Mouse (Mus musculus) c-Kit-positive CD71-negative TER-119-negative erythroid progenitor cells, embryonic 14.5 days (primary cell): ENCODE data around the gene Atf3.

ENCODE experiments used
- DNase-seq: peaks from one replicate; pipeline ENCODE4 v3.0.0-alpha.2; 2013; ENCODE audit warnings: low read depth

Atf3 gene

DNA sequence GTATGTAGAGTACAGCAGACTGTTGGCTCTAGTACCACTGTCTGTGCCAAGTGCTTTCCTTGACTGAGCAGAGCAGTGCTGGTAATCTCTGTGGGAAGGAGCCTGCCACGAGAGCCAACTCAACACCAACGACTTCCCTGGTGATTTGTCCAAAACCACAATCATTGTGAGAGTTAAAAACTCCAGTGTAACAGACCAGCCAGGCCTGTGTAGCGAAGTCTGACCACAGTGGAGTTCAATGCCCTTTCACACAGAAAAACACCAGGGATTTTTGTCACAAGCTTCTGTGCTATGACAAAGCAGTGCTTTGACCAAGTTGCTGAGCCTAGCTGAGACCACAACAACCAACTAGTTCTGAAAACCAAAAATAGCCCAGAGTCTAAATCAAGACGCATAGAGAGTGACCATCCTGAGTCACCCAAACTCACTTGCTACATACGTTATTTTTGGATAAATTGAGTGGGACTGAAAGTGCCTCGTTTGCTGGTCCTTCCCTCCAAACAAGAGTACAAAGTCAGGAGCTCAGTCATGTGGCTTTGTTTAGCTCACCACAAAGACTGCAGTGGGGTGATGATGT lies 12.6 kb upstream of the Atf3 start:
- no peak for DNase-seq

DNA sequence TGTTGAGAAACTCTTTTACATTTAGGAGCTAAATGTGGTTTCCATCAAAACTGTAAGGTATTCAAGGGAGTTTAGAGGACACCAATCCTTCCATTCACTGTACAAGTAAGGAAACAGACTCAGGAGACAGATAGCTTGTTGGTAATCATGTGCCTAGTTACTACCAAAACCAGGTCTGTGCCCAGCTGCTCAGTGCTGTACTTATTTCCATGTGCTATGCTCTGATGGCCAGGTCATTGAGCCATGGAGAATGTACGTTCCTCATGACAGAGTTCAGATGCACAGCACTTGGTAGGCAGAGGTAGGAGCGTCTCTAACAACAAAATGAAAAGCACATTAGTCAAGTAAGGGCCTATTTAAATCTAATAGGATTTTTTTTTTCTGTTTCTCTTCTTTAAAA lies 8.7 kb upstream of the Atf3 start:
- DNase-seq: no peak

DNA sequence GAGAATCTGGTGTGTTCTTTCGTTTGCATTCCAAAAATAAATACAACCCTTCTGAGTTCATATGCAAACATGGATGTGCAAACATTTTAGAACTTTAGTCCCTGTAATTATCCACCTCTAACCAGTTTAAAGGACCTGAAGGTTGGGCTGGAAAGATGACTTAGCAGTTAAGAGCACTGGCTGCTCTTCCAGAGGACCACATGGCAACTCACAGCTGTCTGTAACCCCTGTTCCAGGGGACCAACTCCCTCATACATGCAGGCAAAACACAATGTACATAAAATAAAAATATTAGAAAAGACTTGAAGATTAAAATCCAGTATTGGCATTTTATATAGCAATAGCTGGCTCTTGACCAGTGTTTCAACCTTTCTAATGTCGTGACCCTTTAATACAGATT lies 7.9 kb upstream of the Atf3 start:
- DNase-seq: no peak

DNA sequence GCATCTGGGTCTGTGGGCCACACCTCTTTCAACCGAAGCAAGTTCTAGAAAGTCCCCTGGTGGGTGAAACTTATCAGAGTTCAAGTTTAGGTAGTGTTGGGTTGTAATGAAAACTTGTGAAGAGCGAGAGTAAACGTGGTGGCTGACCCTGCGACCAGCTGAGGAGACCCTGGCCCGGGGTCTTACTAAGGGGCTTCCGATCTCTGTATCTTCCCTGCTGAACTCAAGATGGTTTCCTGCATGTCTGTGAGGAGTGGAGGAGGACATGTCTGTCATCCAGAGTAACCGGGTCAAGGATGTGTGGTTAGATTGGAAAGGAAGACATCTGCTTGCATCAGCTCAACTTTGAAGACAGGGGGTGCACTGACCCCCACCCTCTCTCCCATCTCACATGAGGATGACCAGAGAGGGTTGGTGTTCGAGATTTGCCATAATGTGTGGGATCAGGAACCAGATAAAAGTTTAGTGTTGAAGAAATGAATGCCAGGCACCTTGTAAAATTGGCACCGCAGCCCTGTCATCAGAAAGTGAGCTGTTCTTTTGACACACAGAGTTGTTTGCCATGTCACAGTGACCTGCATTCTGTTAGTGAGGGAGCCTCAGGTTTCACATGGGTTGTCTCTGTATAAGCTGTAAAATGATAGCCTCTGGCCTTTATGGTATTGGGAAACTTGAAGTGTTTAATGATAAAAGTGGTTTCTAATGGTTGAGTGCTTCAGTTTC lies 7.3 kb upstream of the Atf3 start:
- DNase-seq: no peak

DNA sequence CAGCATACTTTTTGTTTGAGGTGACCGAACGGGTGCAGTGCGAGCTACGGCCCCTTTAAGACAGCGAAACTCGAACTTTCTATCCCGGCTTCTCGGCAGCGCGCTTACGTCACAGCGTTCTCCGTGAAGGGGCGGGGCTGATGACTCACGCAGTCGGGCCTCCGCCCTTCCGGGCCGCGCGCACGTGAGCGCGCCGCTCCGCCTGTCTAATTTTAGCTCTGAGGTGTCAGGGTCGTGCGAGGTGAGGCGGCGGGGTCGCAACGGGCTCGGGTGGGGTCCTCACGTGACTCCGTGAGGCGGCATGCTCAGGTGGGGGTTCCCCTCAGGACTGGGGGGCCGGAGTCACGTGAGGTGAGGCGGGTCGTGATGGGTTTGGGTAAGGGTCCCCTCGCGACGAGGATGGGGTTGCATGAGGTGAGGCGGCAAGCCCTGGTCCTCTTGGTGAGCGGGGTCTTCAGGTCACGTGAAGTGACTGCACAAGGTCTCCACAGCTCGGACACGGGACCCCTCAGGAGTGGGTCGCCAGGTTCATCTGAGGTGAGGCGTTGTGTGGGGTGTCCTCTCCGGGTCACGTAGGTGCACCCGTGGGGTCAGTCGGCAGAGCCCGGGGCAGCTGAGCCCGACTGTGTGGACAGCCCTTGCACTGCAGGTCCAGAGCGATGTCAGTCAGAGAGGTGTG lies 6.6 kb upstream of the Atf3 start:
- peak; percentile 92 for DNase-seq

DNA sequence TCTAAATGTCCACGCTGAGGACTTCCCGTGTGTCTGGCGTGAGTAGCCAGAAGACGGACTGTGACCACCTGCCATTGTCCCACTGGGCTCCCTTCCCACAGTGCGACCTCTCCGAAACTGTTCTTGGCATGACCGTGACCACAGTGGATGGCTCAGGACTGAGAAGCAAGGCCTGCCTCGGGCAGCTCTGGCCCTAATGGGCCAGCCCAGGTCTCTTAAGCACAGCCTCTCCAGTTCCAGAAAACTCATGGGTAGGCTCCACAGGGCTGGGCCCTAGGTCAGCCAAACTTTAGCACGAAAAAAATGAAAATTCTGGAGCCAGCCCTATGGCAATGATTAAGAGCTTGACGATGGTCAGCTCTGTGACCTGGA lies 6.1 kb upstream of the Atf3 start:
- DNase-seq: no peak

DNA sequence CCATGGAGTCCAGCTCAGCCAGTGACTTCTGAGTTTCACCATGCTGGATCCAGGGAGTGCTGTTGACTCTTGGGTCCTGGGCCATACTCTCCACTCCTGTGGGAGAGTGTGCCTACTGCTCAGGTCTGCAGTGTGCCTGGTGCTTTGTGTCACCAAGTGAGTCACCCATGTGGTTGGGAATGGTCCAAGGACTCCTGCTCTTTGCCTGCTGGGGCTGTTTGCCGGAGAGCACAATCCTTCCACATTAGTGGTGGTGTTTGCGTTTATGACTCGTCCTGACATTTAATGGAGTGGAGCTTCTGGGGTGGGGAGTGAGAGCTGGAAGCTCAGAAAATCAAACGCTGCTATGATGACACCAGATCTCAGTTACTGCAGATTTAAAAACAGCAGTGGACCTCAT lies 4.2 kb upstream of the Atf3 start:
- DNase-seq: no peak

DNA sequence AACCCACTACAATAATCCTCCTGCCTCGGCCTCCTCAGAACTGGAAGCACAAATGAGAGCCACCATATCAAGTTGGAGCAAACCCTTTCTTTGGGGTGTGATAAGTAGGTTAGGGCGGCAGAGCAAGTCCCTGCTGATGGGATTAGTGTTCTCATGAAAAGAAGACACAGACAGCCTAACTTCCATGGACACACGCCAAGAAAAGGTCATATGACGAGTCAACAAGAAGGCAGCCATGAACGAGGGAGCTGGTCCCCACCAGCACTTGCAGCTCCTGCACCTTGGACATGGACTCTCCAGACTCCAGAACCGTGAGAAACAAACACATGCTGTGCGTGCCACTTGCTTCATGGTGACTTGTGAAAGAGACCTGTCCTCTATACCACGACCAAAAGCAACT lies 2.7 kb upstream of the Atf3 start:
- DNase-seq: no peak

DNA sequence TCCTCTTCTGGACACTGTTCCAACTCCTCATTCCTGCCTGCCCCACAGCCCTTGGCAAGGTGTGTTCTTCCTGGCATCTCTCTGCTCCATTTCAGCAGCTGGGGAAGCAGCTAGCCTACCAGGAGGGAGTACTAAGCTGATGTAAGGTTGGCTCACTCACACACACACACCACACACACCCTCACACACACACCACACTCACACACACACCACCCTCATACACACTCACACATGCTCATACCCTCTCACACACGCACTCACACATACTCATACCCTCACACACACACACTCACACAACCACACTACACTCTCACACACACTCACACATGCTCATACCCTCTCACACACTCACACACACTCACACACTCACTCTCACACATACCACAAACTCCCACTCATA lies 1.9 kb upstream of the Atf3 start:
- no peak for DNase-seq

DNA sequence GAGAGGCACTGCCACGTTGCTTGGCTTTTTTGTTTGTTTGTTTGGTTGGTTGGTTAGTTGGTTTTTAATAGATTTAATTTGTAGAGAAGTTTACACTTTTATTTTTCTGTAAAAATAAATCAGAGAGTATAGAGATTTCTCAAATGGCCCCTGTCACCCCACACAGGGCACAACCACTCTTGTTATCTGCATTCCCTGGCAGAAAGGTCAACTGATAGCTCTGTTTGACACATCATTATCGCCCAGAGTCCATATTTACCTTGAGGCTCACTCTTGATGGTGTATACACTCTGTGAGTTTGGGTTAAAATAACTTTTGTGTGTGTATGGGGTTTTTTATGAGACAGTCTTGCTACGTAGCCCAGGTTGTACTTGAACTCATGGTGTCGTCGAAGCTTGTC lies 744 bp upstream of the Atf3 start:
- no peak for DNase-seq

DNA sequence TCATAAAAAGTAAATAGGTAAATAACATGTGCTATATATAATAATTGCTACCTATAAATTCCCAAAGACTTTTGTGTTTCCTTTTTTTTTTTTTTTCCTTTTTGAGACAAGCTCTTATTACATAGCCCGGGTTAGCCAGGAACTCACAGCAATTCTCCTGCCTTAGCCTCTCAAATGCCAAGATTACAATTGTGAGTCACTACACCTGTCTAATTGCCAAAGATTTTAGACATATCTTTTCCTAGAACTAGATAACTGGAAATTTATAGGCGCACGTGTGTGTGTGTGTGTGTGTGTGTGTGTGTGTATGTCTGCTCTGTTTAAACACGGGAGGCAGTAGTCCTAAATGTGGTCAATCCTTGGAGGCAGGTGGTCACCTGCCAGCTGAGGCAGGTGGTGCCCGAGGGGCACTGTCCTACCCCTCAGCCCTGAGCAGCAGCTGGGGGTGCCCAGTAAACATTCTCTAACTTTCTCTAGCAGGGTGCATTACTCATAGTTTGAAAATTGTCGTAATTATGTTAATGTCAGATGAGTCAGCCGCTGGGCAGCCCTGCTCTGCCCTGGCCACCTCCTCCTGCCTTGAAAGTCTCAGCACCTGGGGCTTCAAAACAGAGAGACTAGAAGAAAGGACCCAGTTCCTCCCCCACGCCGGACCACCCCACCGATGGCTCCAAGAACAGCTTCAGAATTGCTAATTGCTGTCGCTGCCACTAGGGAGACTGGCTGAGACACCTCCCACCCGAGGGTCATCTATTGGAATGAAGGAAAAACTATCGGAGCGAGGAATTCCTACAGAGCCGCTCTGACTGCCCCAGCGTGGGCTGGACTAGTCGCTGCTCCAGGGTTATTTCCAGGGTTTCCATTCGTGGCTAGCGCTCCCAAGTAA lies 1.8 kb downstream of the Atf3 start:
- no peak for DNase-seq

DNA sequence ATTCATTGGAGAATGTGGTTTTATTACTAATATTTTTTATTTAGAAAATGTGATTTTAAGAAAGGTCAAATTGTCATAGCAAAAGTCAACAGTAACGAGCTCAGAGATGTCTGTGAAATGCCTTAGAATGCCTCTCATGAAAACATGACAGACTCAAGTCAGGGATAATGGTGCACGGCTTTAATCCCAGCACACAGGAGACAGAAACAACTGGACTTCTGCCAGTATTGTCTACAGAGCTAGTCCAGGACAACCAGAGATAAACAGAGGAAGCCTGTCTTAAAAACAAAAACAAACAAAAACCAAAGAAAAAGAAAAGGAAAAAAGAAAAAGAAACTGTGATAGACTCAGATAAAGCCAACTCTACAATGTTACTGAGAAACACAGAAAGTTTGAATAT lies 6.7 kb downstream of the Atf3 start:
- DNase-seq: no peak

DNA sequence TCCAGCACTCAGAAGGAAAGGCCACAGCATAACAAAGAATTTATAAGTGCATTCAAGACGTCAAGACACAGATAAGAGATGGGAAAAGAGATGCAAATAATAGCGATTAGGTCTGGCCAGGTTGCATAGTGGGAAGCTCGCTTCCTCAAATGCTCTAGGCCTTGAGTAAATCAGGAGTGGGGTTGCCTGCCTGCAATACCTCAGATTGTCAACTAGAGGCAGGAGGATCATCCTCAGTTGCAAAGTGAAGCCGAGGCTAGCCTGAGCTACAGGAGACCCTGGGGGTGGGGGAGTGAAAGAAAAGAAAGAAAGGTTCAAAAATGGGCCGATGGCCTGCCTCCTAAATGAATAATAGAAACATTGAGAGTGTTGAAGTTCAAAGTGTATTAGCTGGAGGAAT lies 12.0 kb downstream of the Atf3 start:
- DNase-seq: no peak

DNA sequence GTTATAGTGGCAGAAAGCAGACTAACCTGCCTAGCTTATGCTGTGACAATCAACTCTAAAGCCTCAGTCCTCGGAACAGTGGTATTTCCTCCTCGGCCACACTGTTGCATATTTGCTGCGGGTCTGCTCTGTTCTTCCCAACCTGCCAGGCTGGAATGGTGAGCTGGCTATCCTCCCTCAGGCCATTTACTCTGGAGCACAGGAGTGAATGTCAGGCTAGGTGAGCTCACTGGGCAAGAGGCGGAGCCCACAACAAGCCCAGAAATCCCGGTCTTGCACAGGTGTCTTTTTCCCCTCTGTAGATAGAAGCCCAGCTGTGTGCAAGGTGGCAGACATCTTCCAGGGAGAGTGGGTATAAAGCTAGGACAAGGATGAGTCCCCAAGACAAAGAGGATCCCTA lies 13.0 kb downstream of the Atf3 start:
- DNase-seq: no peak

DNA sequence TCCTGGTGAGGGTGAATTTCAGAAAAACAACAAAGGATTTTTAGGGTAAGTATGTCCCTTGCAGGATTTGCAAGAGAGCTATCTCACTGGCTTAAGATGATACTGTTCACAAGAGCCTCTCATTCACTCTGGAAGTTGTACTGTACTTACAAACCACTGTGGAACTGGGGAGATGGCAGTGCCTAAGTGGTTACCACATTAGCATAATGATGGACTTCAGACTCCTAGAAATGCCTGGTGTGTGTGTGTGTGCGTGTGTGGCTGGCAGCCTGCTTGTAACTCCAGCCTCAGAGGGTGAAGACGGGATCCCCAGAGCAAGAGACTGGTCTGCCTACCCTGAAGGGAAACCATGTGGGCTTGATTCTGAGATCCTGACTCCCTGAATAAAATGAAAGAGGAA lies 14.3 kb downstream of the Atf3 start:
- no peak for DNase-seq

DNA sequence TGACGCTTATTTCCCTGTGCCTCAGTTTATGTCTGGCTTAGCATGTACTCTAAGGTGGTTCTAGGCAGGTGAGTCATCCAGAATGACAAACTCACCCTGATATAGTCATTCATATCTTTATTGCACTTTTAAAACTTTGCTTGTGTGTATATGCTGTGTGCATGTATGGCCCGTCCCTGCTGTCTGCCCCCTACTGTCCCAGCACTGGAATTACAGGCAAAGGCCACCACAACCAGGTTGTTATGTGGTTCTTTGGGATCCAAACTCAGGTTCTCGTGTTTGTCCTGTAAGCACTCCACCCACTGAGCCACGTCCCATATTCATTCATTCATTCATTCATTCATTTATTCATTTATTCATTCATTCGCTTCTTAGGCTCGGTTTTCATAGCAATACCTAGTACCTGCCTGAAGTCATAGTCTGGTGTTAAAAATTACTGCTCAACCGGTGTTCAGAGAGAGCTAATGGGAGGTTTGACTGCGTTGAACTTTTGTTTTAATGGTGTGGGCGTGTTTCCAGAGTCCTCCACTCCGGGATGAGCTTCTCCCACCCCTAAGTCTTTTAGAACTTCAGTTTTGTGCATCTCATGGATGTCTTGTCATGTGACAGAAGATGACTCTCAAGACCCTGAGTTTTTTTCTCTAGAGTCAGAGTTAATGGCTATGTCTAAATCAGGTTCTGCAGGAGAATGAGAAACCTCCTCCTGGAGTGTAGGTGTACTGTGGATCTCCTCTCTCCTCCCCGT lies 15.5 kb downstream of the Atf3 start:
- DNase-seq: no peak

DNA sequence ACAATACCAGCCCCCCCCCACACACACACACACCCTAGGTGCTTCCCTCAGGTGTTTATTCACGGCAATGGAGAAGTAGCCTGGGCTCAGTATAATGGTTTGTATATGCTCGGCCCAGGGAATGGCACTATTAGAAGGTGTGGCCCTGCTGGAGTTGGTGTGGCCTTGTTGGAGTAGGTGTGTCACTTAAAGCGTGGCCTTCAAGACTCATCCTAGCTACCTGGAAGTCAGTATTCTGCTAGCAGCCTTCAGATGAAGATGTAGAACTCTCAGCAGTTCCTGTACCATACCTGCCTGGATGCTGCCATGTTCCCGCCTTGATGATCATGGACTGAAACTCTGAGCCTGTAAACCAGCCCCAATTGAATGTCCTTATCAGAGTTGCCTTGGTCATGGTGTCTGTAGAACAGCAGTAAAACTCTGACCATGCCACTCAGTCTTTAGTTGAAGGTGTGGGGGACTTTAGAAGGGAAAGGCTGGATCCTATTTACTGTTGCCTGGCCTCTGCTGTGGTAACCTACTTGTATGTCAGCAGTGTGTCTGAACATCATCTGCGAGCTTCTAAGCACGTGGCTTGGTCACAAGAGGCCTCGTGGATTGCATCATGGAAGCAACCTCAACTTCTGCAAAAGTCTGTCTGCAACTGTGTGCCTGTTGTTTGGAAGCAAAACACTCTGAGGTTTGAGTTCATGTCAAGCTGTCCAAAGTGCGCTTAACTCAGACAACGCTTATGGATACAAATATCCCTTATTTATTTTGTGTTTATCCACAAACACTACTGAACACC lies 16.8 kb downstream of the Atf3 start:
- DNase-seq: no peak

DNA sequence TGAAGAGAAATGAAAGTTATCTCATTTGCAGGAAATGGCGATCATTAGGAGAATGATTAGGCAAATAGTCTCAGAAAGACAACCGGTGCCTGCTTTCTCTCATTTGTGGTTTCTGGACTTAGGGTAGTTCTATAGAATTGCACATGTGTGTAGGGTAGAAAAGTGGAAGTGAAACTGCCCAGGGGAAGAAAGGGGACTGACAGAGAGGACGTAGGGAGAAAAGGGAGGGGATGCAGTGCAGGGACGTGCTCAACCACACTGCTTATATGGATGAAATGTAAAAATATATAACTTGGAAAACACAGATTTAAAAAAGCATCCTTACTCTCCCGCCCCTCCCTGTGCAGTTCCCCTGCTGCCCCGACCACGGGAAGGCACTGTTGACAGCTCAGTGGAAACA lies 19.9 kb downstream of the Atf3 start:
- peak; percentile 56 for DNase-seq

DNA sequence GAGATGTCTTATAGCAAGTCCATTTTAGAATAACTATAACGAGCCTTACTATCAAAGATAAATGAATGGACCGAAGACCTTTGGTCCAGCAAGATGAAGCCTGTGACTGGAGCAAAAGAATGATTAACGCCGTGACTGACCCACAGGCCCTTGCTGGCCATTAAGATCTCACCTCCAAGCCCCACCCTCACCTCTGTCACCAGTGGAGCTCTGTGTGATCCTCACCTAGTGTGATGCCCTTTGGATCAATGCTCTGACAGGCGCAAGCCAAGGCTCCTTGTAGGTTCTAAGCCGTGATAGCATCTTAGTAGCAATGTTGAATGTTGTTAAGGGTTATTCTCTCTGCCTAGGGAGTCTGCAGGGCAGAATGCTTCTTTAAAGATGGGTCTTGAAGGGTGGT lies 21.8 kb downstream of the Atf3 start:
- DNase-seq: no peak

DNA sequence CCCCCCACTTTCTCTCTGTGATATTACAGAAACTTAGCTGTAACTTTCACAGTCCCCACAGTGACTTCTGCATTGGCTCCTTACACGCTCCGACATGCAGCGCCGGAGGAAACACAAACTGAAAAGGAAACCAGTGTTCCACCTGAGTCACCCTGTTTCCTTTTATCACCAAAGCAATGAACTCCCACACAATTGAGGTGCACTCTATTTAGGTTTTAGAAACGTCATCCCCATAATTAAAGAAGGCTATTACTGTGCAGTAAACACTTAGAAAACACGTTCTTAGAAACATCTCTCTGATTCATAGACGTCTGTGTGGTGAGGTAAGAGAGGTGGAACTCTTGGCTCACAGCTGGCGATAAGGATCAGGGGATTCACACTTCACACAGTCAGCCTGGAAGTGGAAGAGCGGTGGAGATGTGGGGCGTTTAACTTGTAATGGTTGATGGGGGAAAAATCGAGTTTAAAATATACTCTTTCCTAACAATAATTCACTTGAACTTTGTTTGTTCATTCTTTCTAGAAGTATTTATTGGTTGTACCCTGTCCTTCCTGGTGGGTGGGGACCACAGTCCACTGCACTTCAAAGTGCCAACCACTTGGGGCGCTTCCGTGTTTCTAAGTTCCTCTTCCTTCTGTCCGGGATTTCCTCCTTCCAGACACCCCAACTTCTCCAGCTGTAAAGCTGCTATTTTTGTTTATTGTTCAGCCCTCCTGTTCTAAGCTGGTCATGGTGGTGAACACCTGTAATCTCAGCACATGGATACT lies 24.0 kb downstream of the Atf3 start:
- DNase-seq: peak; percentile 56

DNA sequence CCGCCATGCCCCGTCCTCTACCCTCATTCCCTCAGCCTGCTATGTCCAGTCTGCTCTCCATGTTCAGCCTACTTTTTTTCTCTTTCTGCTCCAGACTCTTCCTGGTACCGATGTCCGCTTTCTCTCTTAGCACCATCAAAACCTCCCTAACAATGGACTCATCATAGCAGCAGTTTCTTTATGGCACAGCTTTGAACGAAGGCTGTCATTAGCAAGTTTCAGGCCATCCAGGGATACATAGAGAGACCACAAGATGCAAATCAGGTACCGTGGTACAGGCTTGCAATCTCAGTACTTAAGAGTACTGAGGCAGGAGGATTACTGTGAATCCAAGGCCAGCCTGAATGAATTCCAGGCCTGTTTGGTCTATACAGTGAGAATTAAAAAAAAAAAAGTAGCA lies 25.1 kb downstream of the Atf3 start:
- no peak for DNase-seq
